Mouse (Mus musculus) liver, embryonic 16.5 days (tissue): ENCODE results near the gene Atxn10. TPM values are rescaled to one million over a fixed set of nuclear protein-coding genes. Genes with fewer than 3 reads are reported as not detected.

Experiments used
- ATAC-seq: fragments of 200-750 bp; cut with Nextera tagmentation; 2 replicates; pipeline ENCODE4 v1.8.0; 2017; ENCODE audit warnings: low read depth, mild to moderate bottlenecking, moderate number of reproducible peaks, moderate library complexity
- H3K27ac ChIP-seq: fragments of 300-500 bp; sonication (generic); 2 replicates; pipeline ENCODE4 v1.5.1; 2014; ENCODE audit warnings: mild to moderate bottlenecking, low read length
- H3K27me3 ChIP-seq: fragments of 300-500 bp; sonication (generic); 2 replicates; pipeline ENCODE4 v1.6.1; 2014; ENCODE audit warnings: low read depth, low read length, mixed read lengths; ENCODE audit not compliant: control insufficient read depth, insufficient read depth
- H3K36me3 ChIP-seq: fragments of 300-500 bp; sonication (generic); 2 replicates; pipeline ENCODE4 v1.6.1; 2014; ENCODE audit warnings: mild to moderate bottlenecking; ENCODE audit not compliant: control insufficient read depth, insufficient read depth
- H3K4me1 ChIP-seq: fragments of 300-500 bp; sonication (generic); 2 replicates; pipeline ENCODE4 v1.6.1; 2014; ENCODE audit warnings: low read depth, low read length, mixed read lengths; ENCODE audit not compliant: control insufficient read depth
- H3K4me2 ChIP-seq: fragments of 300-500 bp; sonication (generic); 2 replicates; pipeline ENCODE4 v1.6.1; 2014; ENCODE audit warnings: low read depth, low read length, mixed read lengths
- H3K4me3 ChIP-seq: fragments of 300-500 bp; sonication (generic); 2 replicates; pipeline ENCODE4 v1.5.1; 2014; ENCODE audit warnings: low read depth, mild to moderate bottlenecking, low read length
- H3K9ac ChIP-seq: fragments of 300-500 bp; sonication (generic); 2 replicates; pipeline ENCODE4 v1.6.1; 2014; ENCODE audit warnings: low read depth, low read length
- H3K9me3 ChIP-seq: fragments of 300-500 bp; sonication (generic); replicated peaks from 2 replicates; pipeline ENCODE4 v1.6.1; 2016; ENCODE audit warnings: low read length; ENCODE audit not compliant: control insufficient read depth
- WGBS: fragments of 180-500 bp; shearing (Covaris S2); extraction: QIAGEN DNeasy Blood & Tissue Kit; methylation state at CpG from one replicate; pipeline ENCODE4 v1.1.7; 2014; ENCODE audit not compliant: insufficient replicate concordance; 5-methylcytosine and 5-hydroxymethylcytosine counted together
- polyA plus RNA-seq: library from polyadenylated mRNA; unstranded; fragments of >200 nt; fragmentation: Nextera tagmentation; extraction: Ambion mirVana; gene quantifications from 2 replicates; pipeline ENCODE4 v1.2.1, GENCODE M21; 2015

Atxn10 gene
- polyA plus RNA-seq, 1 experiment from 2014 or later, result 93.1 TPM

GRCm38 (mm10) chr15:85366938-85367337 is 30.9 kb downstream of the Atxn10 start:
- no peaks in the 10 kb centered on the region; the same call in 1 of the 2 replicates for H3K9me3 ChIP-seq
- no peaks in the 10 kb centered on the region for H3K27me3 ChIP-seq
- H3K4me2 ChIP-seq, result no peak overlapping the region
- no peak overlapping the region for H3K9ac ChIP-seq
- 73% methylated on average over 5 of the region's 5 CpGs for WGBS
- ATAC-seq, result no peak
- no peak overlapping the region for H3K27ac ChIP-seq
- H3K36me3 ChIP-seq, result peaks cover 10% of the 10 kb centered on the region
- no peaks in the 10 kb centered on the region for H3K4me1 ChIP-seq
- H3K4me3 ChIP-seq, result no peak overlapping the region

- no peak overlapping the region for H3K9ac ChIP-seq
- H3K27me3 ChIP-seq, result no peaks in the 10 kb centered on the region
- no peak overlapping the region for H3K4me3 ChIP-seq
- H3K36me3 ChIP-seq, result peaks cover 4% of the 10 kb centered on the region
- ATAC-seq, result no peak
- H3K4me1 ChIP-seq, result no peaks in the 10 kb centered on the region
- H3K4me2 ChIP-seq, result no peak overlapping the region
- no peak overlapping the region for H3K27ac ChIP-seq
- H3K9me3 ChIP-seq, result no peaks in the 10 kb centered on the region
- WGBS, result 44% methylated on average over 3 of the region's 3 CpGs
Measured at GRCm38 (mm10) chr15:85369765-85370164, 33.7 kb downstream of the Atxn10 start.

- H3K4me3 ChIP-seq, result no peak overlapping the region
- no peaks in the 10 kb centered on the region for H3K4me1 ChIP-seq
- H3K36me3 ChIP-seq, result peaks cover 2% of the 10 kb centered on the region; the same call in 1 of the 2 replicates
- no peaks in the 10 kb centered on the region for H3K9me3 ChIP-seq
- ATAC-seq, result no peak
- no peak overlapping the region for H3K4me2 ChIP-seq
- H3K9ac ChIP-seq, result no peak overlapping the region
- no peak overlapping the region for H3K27ac ChIP-seq
- H3K27me3 ChIP-seq, result no peaks in the 10 kb centered on the region
Measured at GRCm38 (mm10) chr15:85373125-85373524, 37.1 kb downstream of the Atxn10 start.

- WGBS, result 38% methylated on average over 9 of the region's 9 CpGs
- ATAC-seq, result no peak
- H3K9ac ChIP-seq, result no peak overlapping the region
Measured at GRCm38 (mm10) chr15:85383477-85383876, 47.4 kb downstream of the Atxn10 start.

GRCm38 (mm10) chr15:85388696-85389095 is 52.7 kb downstream of the Atxn10 start:
- Histone ChIP-seq H3K4me2 (no peak overlapping the region), H3K36me3 (no peaks in the 10 kb centered on the region), H3K4me1 (no peaks in the 10 kb centered on the region), H3K4me3 (no peak overlapping the region), H3K27ac (no peak overlapping the region), H3K27me3 (no peaks in the 10 kb centered on the region), H3K9me3 (no peaks in the 10 kb centered on the region), H3K9ac (no peak overlapping the region)
- ATAC-seq, result no peak
- WGBS, result 90% methylated on average over 3 of the region's 3 CpGs

More at GRCm38 (mm10) chr15:85383477-85383876, 47.4 kb downstream of the Atxn10 start:
- Histone ChIP-seq H3K4me2 (no peak overlapping the region), H3K4me3 (no peak overlapping the region), H3K27me3 (no peaks in the 10 kb centered on the region), H3K27ac (no peak overlapping the region), H3K4me1 (no peaks in the 10 kb centered on the region), H3K36me3 (no peaks in the 10 kb centered on the region), H3K9me3 (no peaks in the 10 kb centered on the region)

- no peak overlapping the region for H3K4me3 ChIP-seq
- no peaks in the 10 kb centered on the region for H3K36me3 ChIP-seq
- no peaks in the 10 kb centered on the region for H3K4me1 ChIP-seq
- WGBS, result 55% methylated on average over 4 of the region's 4 CpGs
- H3K4me2 ChIP-seq, result no peak overlapping the region
- no peak overlapping the region for H3K9ac ChIP-seq
- no peaks in the 10 kb centered on the region for H3K9me3 ChIP-seq
- no peak overlapping the region for H3K27ac ChIP-seq
- ATAC-seq, result no peak
- H3K27me3 ChIP-seq, result no peaks in the 10 kb centered on the region
Measured at GRCm38 (mm10) chr15:85389915-85390314, 53.9 kb downstream of the Atxn10 start.

GRCm38 (mm10) chr15:85395360-85395759 is 59.3 kb downstream of the Atxn10 start:
- no peak for ATAC-seq
- Histone ChIP-seq H3K4me3 (no peak overlapping the region), H3K9ac (no peak overlapping the region), H3K4me2 (no peak overlapping the region), H3K9me3 (no peaks in the 10 kb centered on the region), H3K27ac (no peak overlapping the region), H3K4me1 (no peaks in the 10 kb centered on the region), H3K36me3 (no peaks in the 10 kb centered on the region), H3K27me3 (no peaks in the 10 kb centered on the region)
- WGBS, result 75% methylated on average over 9 of the region's 9 CpGs

- no peak overlapping the region for H3K4me2 ChIP-seq
- H3K9me3 ChIP-seq, result no peaks in the 10 kb centered on the region
- H3K36me3 ChIP-seq, result no peaks in the 10 kb centered on the region; the same call in 1 of the 2 replicates
- no peaks in the 10 kb centered on the region for H3K27me3 ChIP-seq
- H3K27ac ChIP-seq, result no peak overlapping the region
- WGBS, result 75% methylated on average over 7 of the region's 7 CpGs
- H3K9ac ChIP-seq, result no peak overlapping the region
- H3K4me1 ChIP-seq, result no peaks in the 10 kb centered on the region
- no peak for ATAC-seq
- H3K4me3 ChIP-seq, result no peak overlapping the region
Measured at GRCm38 (mm10) chr15:85401926-85402325, 65.9 kb downstream of the Atxn10 start.

- no peaks in the 10 kb centered on the region for H3K9me3 ChIP-seq
- H3K36me3 ChIP-seq, result no peaks in the 10 kb centered on the region; the same call in 1 of the 2 replicates
- H3K27ac ChIP-seq, result no peak overlapping the region
- H3K27me3 ChIP-seq, result no peaks in the 10 kb centered on the region
- 79% methylated on average over 4 of the region's 4 CpGs for WGBS
- H3K4me2 ChIP-seq, result no peak overlapping the region
- H3K9ac ChIP-seq, result no peak overlapping the region
- H3K4me1 ChIP-seq, result no peaks in the 10 kb centered on the region
- no peak overlapping the region for H3K4me3 ChIP-seq
- ATAC-seq, result no peak
Measured at GRCm38 (mm10) chr15:85403256-85403731, 67.2 kb downstream of the Atxn10 start.
